Mouse (Mus musculus): Measurements from ENCODE around the gene Myh9.

GRCm38 (mm10) chr15:77789186-77789585 is 52.8 kb downstream of the Myh9 start:
- TF ChIP-seq ZC3H11A (IDR thresholded peaks at IDR 0.05; ENCODE audit: borderline replicate concordance, low read depth, low read length) (no peak), MAFK (IDR thresholded peaks at IDR 0.05; ENCODE audit: insufficient read depth, low read depth, low read length) (no peak), HCFC1 (IDR thresholded peaks at IDR 0.05; ENCODE audit: borderline replicate concordance, insufficient read depth, low read length) (no peak), CHD2 (IDR thresholded peaks at IDR 0.05; ENCODE audit: low read depth, low read length) (no peak), ZNF384 (IDR thresholded peaks at IDR 0.05; ENCODE audit: low read depth, low read length) (no peak)

Measured in ES-E14 (cell line).